Mouse (Mus musculus) kidney, postnatal 0 days (tissue): ENCODE results near the gene Tom1l2. TPM values are rescaled to one million over a fixed set of nuclear protein-coding genes. Genes with fewer than 3 reads are reported as not detected.

ENCODE experiments used
- ATAC-seq: fragments of 200-750 bp; cut with Nextera tagmentation; replicated peaks from 2 replicates; pipeline ENCODE4 v1.8.0; 2017; ENCODE audit warnings: low read depth, moderate number of reproducible peaks, moderate TSS enrichment, moderate library complexity; ENCODE audit not compliant: low FRiP score
- DNase-seq: peaks from one replicate; pipeline ENCODE4 v3.0.0-alpha.2; 2016; ENCODE audit warnings: low spot score
- H3K27ac ChIP-seq: fragments of 300-500 bp; sonication (generic); 2 replicates; pipeline ENCODE4 v1.5.1; 2014; ENCODE audit warnings: mild to moderate bottlenecking
- H3K27me3 ChIP-seq: fragments of 300-500 bp; sonication (generic); 2 replicates; pipeline ENCODE4 v1.6.1; 2014; ENCODE audit warnings: low read length, mixed read lengths; ENCODE audit not compliant: insufficient read depth
- H3K36me3 ChIP-seq: fragments of 300-500 bp; sonication (generic); 2 replicates; pipeline ENCODE4 v1.6.1; 2014; ENCODE audit warnings: low read length, mixed read lengths; ENCODE audit not compliant: insufficient read depth
- H3K4me1 ChIP-seq: fragments of 300-500 bp; sonication (generic); replicated peaks from 2 replicates; pipeline ENCODE4 v1.6.1; 2014; ENCODE audit warnings: antibody characterized with exemption, low read length, mixed read lengths; ENCODE audit not compliant: insufficient read depth
- H3K4me2 ChIP-seq: fragments of 300-500 bp; sonication (generic); 2 replicates; pipeline ENCODE4 v1.6.1; 2014; ENCODE audit warnings: mild to moderate bottlenecking, low read length, moderate library complexity, mixed read lengths
- H3K4me3 ChIP-seq: fragments of 300-500 bp; sonication (generic); replicated peaks from 2 replicates; pipeline ENCODE4 v1.5.1; 2014; ENCODE audit warnings: low read depth, low read length
- H3K9ac ChIP-seq: fragments of 300-500 bp; sonication (generic); 2 replicates; pipeline ENCODE4 v1.6.1; 2014; ENCODE audit warnings: low read depth, low read length
- H3K9me3 ChIP-seq: fragments of 300-500 bp; sonication (generic); replicated peaks from 2 replicates; pipeline ENCODE4 v1.6.1; 2016; ENCODE audit warnings: low read length, inconsistent platforms, mixed read lengths
- CTCF ChIP-seq: IDR thresholded peaks from 2 replicates; pipeline ENCODE4 v1.5.1; 2016; ENCODE audit warnings: antibody characterized with exemption, low read depth, mild to moderate bottlenecking, moderate library complexity
- WGBS: fragments of 180-500 bp; shearing (Covaris S2); extraction: QIAGEN DNeasy Blood & Tissue Kit; methylation state at CpG from one replicate; pipeline ENCODE4 v1.1.7; 2014; 5-methylcytosine and 5-hydroxymethylcytosine counted together
- polyA plus RNA-seq: library from polyadenylated mRNA; unstranded; fragments of >200 nt; fragmentation: Nextera tagmentation; extraction: Ambion mirVana; gene quantifications from 2 replicates; pipeline ENCODE4 v1.2.1, GENCODE M21; 2015

Gene Tom1l2
- polyA plus RNA-seq, 1 experiment from 2014 or later, result 27.9 TPM

GRCm38 (mm10) chr11:60294630-60295313 is 57.9 kb downstream of the Tom1l2 start:
- H3K4me1 ChIP-seq, result peaks cover 13% of the 10 kb centered on the region; the same call in 1 of the 2 replicates
- no peak for ATAC-seq

DNA sequence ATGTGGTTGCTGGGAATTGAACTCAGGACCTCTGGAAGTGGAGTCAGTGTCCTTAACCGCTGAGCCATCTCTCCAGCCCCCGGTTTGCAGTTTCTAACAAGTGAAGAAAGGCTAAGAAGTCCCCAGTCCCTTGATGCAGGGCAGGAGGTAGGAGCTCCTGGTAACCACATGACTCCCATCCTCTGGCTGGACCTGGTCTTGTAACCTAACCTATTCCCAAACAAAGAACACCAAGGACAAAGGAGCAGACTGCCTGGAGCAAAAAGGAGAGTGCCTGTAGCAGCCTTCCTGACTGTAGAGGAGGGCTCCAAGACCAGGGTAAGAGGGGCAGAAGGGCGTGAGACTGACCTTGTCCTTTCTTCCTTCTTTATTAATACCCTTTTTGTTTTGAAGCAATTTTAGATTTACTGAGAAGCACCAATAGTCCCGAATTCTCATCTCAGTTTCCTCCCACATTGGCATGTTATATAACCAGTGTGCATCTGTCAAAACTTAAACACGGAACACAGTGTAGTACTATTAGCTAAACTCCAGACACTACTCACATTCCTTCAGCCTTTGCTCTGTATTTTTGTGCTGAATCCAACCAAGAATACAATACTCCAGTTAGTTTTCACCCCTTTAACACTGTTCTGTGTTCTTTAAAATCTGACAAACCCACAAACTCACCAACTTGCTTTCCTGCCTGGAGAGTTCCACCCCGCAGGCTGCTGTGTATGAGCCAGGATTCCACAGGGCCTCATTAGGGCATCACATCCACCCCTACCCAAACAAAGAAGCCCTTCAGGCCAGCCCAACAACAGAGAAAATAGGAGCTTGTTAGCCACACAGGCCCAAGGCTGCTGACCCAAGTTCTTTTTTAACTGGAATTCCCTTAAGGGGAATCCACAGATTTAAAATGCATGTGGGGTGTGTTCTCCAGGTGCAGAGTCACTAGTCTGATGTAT is 58.7 kb downstream of the Tom1l2 start:
- 67% methylated on average over 6 of the region's 6 CpGs for WGBS
- no peak for TF ChIP-seq CTCF
- no peak for ATAC-seq
- Histone ChIP-seq H3K9me3 (no peaks in the 10 kb centered on the region), H3K36me3 (no peaks in the 10 kb centered on the region), H3K27ac (peak overlapping the region; percentile 8; the same call in 1 of the 2 replicates), H3K4me1 (peaks cover 13% of the 10 kb centered on the region; the same call in 1 of the 2 replicates), H3K4me3 (no peak overlapping the region), H3K9ac (no peak overlapping the region), H3K27me3 (no peaks in the 10 kb centered on the region), H3K4me2 (no peak overlapping the region)
- no peak for DNase-seq

More at GRCm38 (mm10) chr11:60294630-60295313, 57.9 kb downstream of the Tom1l2 start:
- no peak overlapping the region for H3K4me2 ChIP-seq
- no peaks in the 10 kb centered on the region for H3K36me3 ChIP-seq
- H3K9ac ChIP-seq, result no peak overlapping the region
- DNase-seq, result no peak
- 52% methylated on average over 5 of the region's 5 CpGs for WGBS
- H3K4me3 ChIP-seq, result no peak overlapping the region
- TF ChIP-seq CTCF, result no peak
- H3K9me3 ChIP-seq, result no peaks in the 10 kb centered on the region
- peak overlapping the region; percentile 13; the same call in 1 of the 2 replicates for H3K27ac ChIP-seq
- H3K27me3 ChIP-seq, result no peaks in the 10 kb centered on the region

GRCm38 (mm10) chr11:60292718-60293117 is 60.0 kb downstream of the Tom1l2 start:
- Histone ChIP-seq H3K27me3 (no peaks in the 10 kb centered on the region), H3K9me3 (no peaks in the 10 kb centered on the region), H3K36me3 (no peaks in the 10 kb centered on the region), H3K27ac (no peak overlapping the region), H3K4me2 (no peak overlapping the region), H3K4me1 (peaks cover 13% of the 10 kb centered on the region; the same call in 1 of the 2 replicates), H3K9ac (no peak overlapping the region), H3K4me3 (no peak overlapping the region)
- peak; percentile 85 for TF ChIP-seq CTCF
- DNase-seq (peak; percentile 92), ATAC-seq (peak; percentile 49; the same call in 1 of the 2 replicates)
- WGBS, result 30% methylated on average over 2 of the region's 2 CpGs

DNA sequence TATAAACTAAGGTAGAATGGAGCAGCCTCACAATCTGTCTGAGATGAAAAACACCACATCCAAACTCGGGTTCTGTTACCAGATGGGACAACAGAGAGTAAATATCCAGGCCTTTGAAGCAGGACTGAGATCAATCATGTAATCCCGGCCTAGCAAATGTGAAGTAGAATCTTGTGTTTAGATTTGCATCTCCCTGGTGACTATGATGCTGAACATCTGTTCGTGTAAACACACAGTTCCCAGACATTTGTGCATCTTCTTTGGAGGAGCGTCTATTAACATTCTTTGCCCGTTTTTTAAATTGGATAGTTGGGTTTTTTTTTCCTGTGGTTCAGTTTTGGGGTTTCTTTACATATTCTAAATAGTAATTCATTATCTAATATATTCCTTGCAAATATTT is 63.7 kb downstream of the Tom1l2 start:
- H3K9me3 ChIP-seq, result no peaks in the 10 kb centered on the region
- H3K4me3 ChIP-seq, result no peak overlapping the region
- 0 out of 2 replicates have a peak overlapping the region, but pooled peaks have one; percentile 23 for H3K9ac ChIP-seq
- ATAC-seq (no peak), DNase-seq (peak; percentile 66)
- WGBS, result 39% methylated on average over 5 of the region's 5 CpGs
- H3K36me3 ChIP-seq, result no peaks in the 10 kb centered on the region
- 0 out of 2 replicates have a peak overlapping the region, but pooled peaks have one; percentile 5 for H3K27ac ChIP-seq
- H3K4me1 ChIP-seq, result peaks cover 7% of the 10 kb centered on the region; the same call in 1 of the 2 replicates
- H3K4me2 ChIP-seq, result no peak overlapping the region
- H3K27me3 ChIP-seq, result no peaks in the 10 kb centered on the region
- TF ChIP-seq CTCF, result no peak

- no peak for TF ChIP-seq CTCF
- no peak for ATAC-seq
- no peaks in the 10 kb centered on the region for H3K36me3 ChIP-seq
- H3K9ac ChIP-seq, result no peak overlapping the region
- no peak overlapping the region for H3K4me2 ChIP-seq
- H3K4me1 ChIP-seq, result no peaks in the 10 kb centered on the region
- 78% methylated on average over 4 of the region's 4 CpGs for WGBS
- DNase-seq, result no peak
- H3K9me3 ChIP-seq, result no peaks in the 10 kb centered on the region
- H3K4me3 ChIP-seq, result no peak overlapping the region
- H3K27me3 ChIP-seq, result no peaks in the 10 kb centered on the region
- H3K27ac ChIP-seq, result no peak overlapping the region
Observed at GRCm38 (mm10) chr11:60286311-60286710, 66.4 kb downstream of the Tom1l2 start.
